Mouse (Mus musculus) liver, embryonic 15.5 days (tissue): ENCODE measurements around the gene Fbxo2. TPM values are rescaled to one million over a fixed set of nuclear protein-coding genes. Genes with fewer than 3 reads are reported as not detected.
"Not testable (repeated sequence)": the region's sequence is repeated elsewhere in the genome, so short reads cannot be mapped to it uniquely, and the experiment has no call there.

Experiments used
- ATAC-seq: fragments of 200-750 bp; cut with Nextera tagmentation; 2 replicates; pipeline ENCODE4 v1.8.0; 2017; ENCODE audit warnings: moderate number of reproducible peaks, mild to moderate bottlenecking, moderate library complexity; ENCODE audit not compliant: insufficient read depth
- H3K27ac ChIP-seq: fragments of 300-500 bp; sonication (generic); replicated peaks from 2 replicates; pipeline ENCODE4 v1.5.1; 2015; ENCODE audit warnings: mild to moderate bottlenecking, inconsistent platforms
- H3K27me3 ChIP-seq: fragments of 300-500 bp; sonication (generic); 2 replicates; pipeline ENCODE4 v1.6.1; 2015; ENCODE audit warnings: mild to moderate bottlenecking, inconsistent platforms
- H3K36me3 ChIP-seq: fragments of 300-500 bp; sonication (generic); replicated peaks from 2 replicates; pipeline ENCODE4 v1.6.1; 2015; ENCODE audit warnings: moderate library complexity, mild to moderate bottlenecking, inconsistent platforms
- H3K4me1 ChIP-seq: fragments of 300-500 bp; sonication (generic); replicated peaks from 2 replicates; pipeline ENCODE4 v1.6.1; 2015; ENCODE audit warnings: inconsistent platforms
- H3K4me2 ChIP-seq: fragments of 300-500 bp; sonication (generic); 2 replicates; pipeline ENCODE4 v1.6.1; 2015; ENCODE audit warnings: moderate library complexity, mild to moderate bottlenecking, inconsistent platforms
- H3K4me3 ChIP-seq: fragments of 300-500 bp; sonication (generic); replicated peaks from 2 replicates; pipeline ENCODE4 v1.5.1; 2015; ENCODE audit warnings: mild to moderate bottlenecking, inconsistent platforms
- H3K9ac ChIP-seq: fragments of 300-500 bp; sonication (generic); 2 replicates; pipeline ENCODE4 v1.6.1; 2015; ENCODE audit warnings: moderate library complexity, mild to moderate bottlenecking, inconsistent platforms
- H3K9me3 ChIP-seq: fragments of 300-500 bp; sonication (generic); replicated peaks from 2 replicates; pipeline ENCODE4 v1.6.1; 2016; ENCODE audit warnings: inconsistent platforms
- WGBS: fragments of 180-500 bp; shearing (Covaris S2); methylation state at CpG from one replicate; pipeline ENCODE4 v1.1.7; 2015; ENCODE audit warnings: mixed read lengths; ENCODE audit not compliant: insufficient replicate concordance; 5-methylcytosine and 5-hydroxymethylcytosine counted together
- polyA plus RNA-seq: library from polyadenylated mRNA; unstranded; fragments of >200 nt; fragmentation: Nextera tagmentation; extraction: Ambion mirVana; gene quantifications from 2 replicates; pipeline ENCODE4 v1.2.1, GENCODE M21; 2015

Fbxo2 gene
- polyA plus RNA-seq, 1 experiment from 2014 or later, result 0.28 TPM

- WGBS, result 18% methylated on average over 12 of the region's 12 CpGs
- H3K9me3 ChIP-seq, result no peaks in the 10 kb centered on the region
- H3K4me2 ChIP-seq, result no peak overlapping the region
- no peaks in the 10 kb centered on the region; the same call in 1 of the 2 replicates for H3K4me1 ChIP-seq
- H3K36me3 ChIP-seq, result no peaks in the 10 kb centered on the region
- no peak for ATAC-seq
- no peak overlapping the region for H3K4me3 ChIP-seq
- H3K9ac ChIP-seq, result no peak overlapping the region
- H3K27me3 ChIP-seq, result peaks cover 96% of the 10 kb centered on the region
- no peak overlapping the region for H3K27ac ChIP-seq
Observed at GRCm38 (mm10) chr4:148174495-148174862, 14.1 kb downstream of the Fbxo2 start.

- not testable (repeated sequence) for H3K36me3 ChIP-seq, H3K4me3 ChIP-seq, H3K9ac ChIP-seq, ATAC-seq, H3K4me2 ChIP-seq, H3K9me3 ChIP-seq, H3K4me1 ChIP-seq, H3K27ac ChIP-seq
- H3K27me3 ChIP-seq, result peaks cover 83% of the 10 kb centered on the region
- 14% methylated on average over 6 of the region's 6 CpGs for WGBS
Observed at GRCm38 (mm10) chr4:148176603-148177002, 16.2 kb downstream of the Fbxo2 start.

GRCm38 (mm10) chr4:148177716-148178115 lies 17.3 kb downstream of the Fbxo2 start:
- no peak overlapping the region for H3K9ac ChIP-seq
- H3K27ac ChIP-seq, result no peak overlapping the region
- no peak overlapping the region for H3K4me3 ChIP-seq
- H3K36me3 ChIP-seq, result no peaks in the 10 kb centered on the region
- H3K27me3 ChIP-seq, result peaks cover 82% of the 10 kb centered on the region
- H3K4me2 ChIP-seq, result no peak overlapping the region
- no peaks in the 10 kb centered on the region for H3K4me1 ChIP-seq
- no peak for ATAC-seq
- H3K9me3 ChIP-seq, result no peaks in the 10 kb centered on the region

GRCm38 (mm10) chr4:148181483-148181882 lies 21.1 kb downstream of the Fbxo2 start:
- ATAC-seq, result no peak
- H3K36me3 ChIP-seq, result no peaks in the 10 kb centered on the region
- no peak overlapping the region for H3K4me3 ChIP-seq
- 75% methylated on average over 12 of the region's 12 CpGs for WGBS
- peaks cover 64% of the 10 kb centered on the region for H3K27me3 ChIP-seq
- H3K4me1 ChIP-seq, result no peaks in the 10 kb centered on the region
- H3K9ac ChIP-seq, result no peak overlapping the region
- no peak overlapping the region for H3K4me2 ChIP-seq
- H3K9me3 ChIP-seq, result no peaks in the 10 kb centered on the region
- no peak overlapping the region for H3K27ac ChIP-seq

GRCm38 (mm10) chr4:148182363-148182762 lies 21.9 kb downstream of the Fbxo2 start:
- no peak for ATAC-seq
- Histone ChIP-seq H3K4me3 (no peak overlapping the region), H3K27me3 (peaks cover 63% of the 10 kb centered on the region), H3K27ac (no peak overlapping the region), H3K9ac (no peak overlapping the region), H3K36me3 (no peaks in the 10 kb centered on the region), H3K4me2 (no peak overlapping the region), H3K9me3 (no peaks in the 10 kb centered on the region), H3K4me1 (no peaks in the 10 kb centered on the region)
- WGBS, result 35% methylated on average over 8 of the region's 8 CpGs

- Histone ChIP-seq H3K9ac (no peak overlapping the region), H3K4me2 (no peak overlapping the region), H3K4me1 (peaks cover 9% of the 10 kb centered on the region), H3K27ac (no peak overlapping the region), H3K27me3 (peaks cover 49% of the 10 kb centered on the region), H3K9me3 (no peaks in the 10 kb centered on the region), H3K4me3 (no peak overlapping the region), H3K36me3 (no peaks in the 10 kb centered on the region)
- WGBS, result 66% methylated on average over 9 of the region's 9 CpGs
- ATAC-seq, result no peak
Observed at GRCm38 (mm10) chr4:148184564-148184963, 24.1 kb downstream of the Fbxo2 start.

GRCm38 (mm10) chr4:148185819-148186218 lies 25.4 kb downstream of the Fbxo2 start:
- Histone ChIP-seq H3K9ac (no peak overlapping the region), H3K4me1 (peaks cover 17% of the 10 kb centered on the region), H3K36me3 (no peaks in the 10 kb centered on the region), H3K4me3 (no peak overlapping the region), H3K27ac (no peak overlapping the region), H3K9me3 (no peaks in the 10 kb centered on the region), H3K4me2 (no peak overlapping the region), H3K27me3 (peaks cover 45% of the 10 kb centered on the region)
- WGBS, result 43% methylated on average over 4 of the region's 4 CpGs
- ATAC-seq, result no peak

GRCm38 (mm10) chr4:148188767-148189166 lies 28.3 kb downstream of the Fbxo2 start:
- ATAC-seq, result peak; percentile 40

GRCm38 (mm10) chr4:148192707-148193245 lies 32.4 kb downstream of the Fbxo2 start:
- 34% methylated on average over 11 of the region's 11 CpGs for WGBS
- ATAC-seq, result no peak
- Histone ChIP-seq H3K4me2 (no peak overlapping the region), H3K27ac (no peak overlapping the region), H3K9me3 (no peaks in the 10 kb centered on the region), H3K27me3 (peaks cover 45% of the 10 kb centered on the region), H3K9ac (no peak overlapping the region), H3K36me3 (no peaks in the 10 kb centered on the region), H3K4me1 (peaks cover 32% of the 10 kb centered on the region), H3K4me3 (no peak overlapping the region)

More at GRCm38 (mm10) chr4:148188767-148189166, 28.3 kb downstream of the Fbxo2 start:
- not testable (repeated sequence) for H3K9me3 ChIP-seq, H3K36me3 ChIP-seq, H3K4me2 ChIP-seq, H3K4me3 ChIP-seq, H3K27ac ChIP-seq, H3K9ac ChIP-seq
- WGBS, result 71% methylated on average over 1 of the region's 1 CpGs
- Histone ChIP-seq H3K27me3 (peaks cover 50% of the 10 kb centered on the region), H3K4me1 (peaks cover 21% of the 10 kb centered on the region)

- Histone ChIP-seq H3K9ac (no peak overlapping the region), H3K27ac (no peak overlapping the region), H3K9me3 (no peaks in the 10 kb centered on the region), H3K4me1 (peaks cover 25% of the 10 kb centered on the region), H3K4me2 (no peak overlapping the region; the same call in 1 of the 2 replicates), H3K27me3 (peaks cover 59% of the 10 kb centered on the region), H3K4me3 (no peak overlapping the region), H3K36me3 (no peaks in the 10 kb centered on the region)
- peak; percentile 59 for ATAC-seq
Observed at GRCm38 (mm10) chr4:148194400-148194799, 34.0 kb downstream of the Fbxo2 start.

- no peak overlapping the region for H3K27ac ChIP-seq
- H3K27me3 ChIP-seq, result peaks cover 48% of the 10 kb centered on the region
- ATAC-seq, result no peak
- no peaks in the 10 kb centered on the region for H3K36me3 ChIP-seq
- WGBS, result 43% methylated on average over 10 of the region's 10 CpGs
- H3K4me1 ChIP-seq, result peaks cover 38% of the 10 kb centered on the region
- no peak overlapping the region for H3K9ac ChIP-seq
- no peaks in the 10 kb centered on the region for H3K9me3 ChIP-seq
- no peak overlapping the region for H3K4me3 ChIP-seq
- H3K4me2 ChIP-seq, result no peak overlapping the region
Observed at GRCm38 (mm10) chr4:148198721-148199120, 38.3 kb downstream of the Fbxo2 start.

- H3K36me3 ChIP-seq, result no peaks in the 10 kb centered on the region
- peaks cover 55% of the 10 kb centered on the region for H3K4me1 ChIP-seq
- 40% methylated on average over 2 of the region's 2 CpGs for WGBS
- no peak overlapping the region for H3K9ac ChIP-seq
- H3K27ac ChIP-seq, result peak overlapping the region; percentile 90
- H3K4me2 ChIP-seq, result peak overlapping the region; percentile 66
- H3K4me3 ChIP-seq, result peak overlapping the region; percentile 35
- peaks cover 22% of the 10 kb centered on the region for H3K27me3 ChIP-seq
- peak; percentile 60 for ATAC-seq
- no peaks in the 10 kb centered on the region for H3K9me3 ChIP-seq
Observed at GRCm38 (mm10) chr4:148203557-148203956, 43.1 kb downstream of the Fbxo2 start.
